Mouse (Mus musculus): ENCODE measurements around the gene Pth2.

DNA sequence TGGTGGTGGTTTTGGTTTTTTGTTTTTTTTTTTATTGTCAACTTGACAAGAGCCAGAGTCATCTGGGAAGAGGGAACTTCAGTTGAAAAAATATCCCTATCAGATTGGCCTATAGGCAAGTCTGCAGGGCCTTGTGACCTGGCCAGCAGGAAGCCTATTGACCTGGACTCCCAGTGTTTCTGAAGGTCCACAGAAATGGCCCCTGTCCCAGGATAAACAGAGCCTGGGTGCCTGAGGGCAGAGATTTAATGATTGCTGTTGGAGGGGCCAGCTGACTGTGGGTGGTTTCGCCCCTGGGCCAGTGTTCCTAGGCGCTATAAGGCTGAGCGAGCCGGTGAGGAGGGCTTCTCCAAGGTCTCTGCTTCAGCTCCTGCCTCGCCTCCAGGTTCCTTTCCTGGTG lies 32.9 kb downstream of the Pth2 start:
- TF ChIP-seq USF1 (IDR thresholded peaks at IDR 0.05; ENCODE audit: low read depth) (no peak), MYOD1 (IDR thresholded peaks at IDR 0.05; ENCODE audit: control insufficient read depth in 1 of 3, insufficient read length in 2 of 3, low read depth in 2 of 3) (no peak), POLR2A (IDR thresholded peaks at IDR 0.05; ENCODE audit: insufficient read length, low read depth) (no peak), E2F4 (IDR thresholded peaks at IDR 0.05; ENCODE audit: insufficient read depth) (no peak), MAX (IDR thresholded peaks at IDR 0.05; ENCODE audit: low read depth) (no peak), POLR2AphosphoS2 (IDR thresholded peaks at IDR 0.05; ENCODE audit: insufficient read length, low read depth) (no peak), MYOG (IDR thresholded peaks at IDR 0.05; ENCODE audit: control insufficient read depth in 1 of 3, insufficient read depth in 1 of 3, insufficient read length in 2 of 3, low read depth in 2 of 3) (no peak), SRF (IDR thresholded peaks at IDR 0.05; ENCODE audit: control insufficient read depth, insufficient read length, low read depth) (no peak), TCF12 (IDR thresholded peaks at IDR 0.05; ENCODE audit: insufficient read depth, poor library complexity, severe bottlenecking) (no peak)

Data from myocyte (in vitro differentiated cells).